Mouse (Mus musculus) cerebellum, postnatal 14 days (tissue): Measurements from ENCODE around the gene Cyp2j12.
"Not testable (repeated sequence)": the region's sequence is repeated elsewhere in the genome, so short reads cannot be mapped to it uniquely, and the experiment has no call there.

Experiments used
- DNase-seq, 2 experiments: peaks; one replicate each; pipeline ENCODE4 v3.0.0; 2021; ENCODE audit warnings: mixed read lengths in 2 of 2

Gene Cyp2j12

DNA sequence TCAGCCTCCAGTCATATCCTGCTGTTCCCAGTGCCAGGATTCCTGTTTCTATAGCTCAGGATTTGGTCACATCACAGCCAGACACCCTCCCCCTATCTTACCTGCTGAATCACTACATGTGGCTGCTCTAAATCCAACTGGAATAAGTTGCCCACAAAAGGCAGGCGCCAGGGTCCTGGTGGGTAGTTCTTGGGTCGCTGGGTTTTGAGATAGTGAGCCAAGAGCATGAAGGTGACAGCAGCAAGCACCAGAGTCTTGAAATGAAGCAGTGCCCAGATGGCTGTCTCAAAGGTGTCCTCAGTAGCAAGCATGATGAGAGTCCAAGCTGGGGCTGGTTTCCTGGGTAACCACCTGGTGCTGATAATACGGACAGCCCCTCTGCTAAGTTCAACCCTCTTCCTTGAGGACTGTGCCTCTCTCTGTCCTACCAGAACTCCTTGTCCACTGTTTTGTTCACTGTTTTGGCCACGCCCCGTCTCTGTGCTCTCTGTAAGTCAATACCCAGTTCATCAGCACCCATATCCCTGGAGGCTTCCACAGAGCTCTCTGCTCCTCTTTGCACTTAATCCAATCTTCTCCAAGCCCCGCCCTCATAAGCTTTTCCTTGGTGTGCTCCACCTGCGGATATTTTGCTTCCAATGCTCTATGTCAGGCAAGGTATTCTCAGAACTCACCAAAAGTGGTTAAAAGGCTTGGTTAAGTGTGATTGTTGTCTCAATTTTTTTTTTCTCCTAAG is at the start of gene Cyp2j12:
Cyp2j12 (minus strand) TSS at position 421 of the 736 bp plus-strand sequence.
- peak; percentile 42 to 61 for DNase-seq

DNA sequence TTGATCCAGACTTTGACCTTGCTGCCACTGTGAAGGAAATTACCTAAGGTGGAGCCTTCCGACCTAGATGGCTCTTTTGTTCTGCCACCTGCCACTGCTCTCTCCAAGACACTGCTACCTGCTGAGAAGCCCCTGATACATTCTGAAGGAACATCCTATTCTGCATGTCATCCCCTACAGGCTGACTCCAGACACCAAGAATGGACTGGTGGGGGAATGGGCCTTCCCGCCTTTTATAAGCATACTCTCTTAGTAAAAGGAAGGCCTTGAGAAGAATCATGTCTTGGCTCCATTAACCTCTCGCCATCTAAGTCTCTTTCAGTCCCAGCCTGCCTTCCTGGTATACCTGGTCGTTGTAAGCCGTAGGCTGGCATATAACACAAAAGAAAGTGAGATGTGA is 48.4 kb upstream of the Cyp2j12 start:
- DNase-seq, result not testable (repeated sequence)

- not testable (repeated sequence) for DNase-seq
These were observed 47.7 kb upstream of the Cyp2j12 start for GRCm38 (mm10) chr4:96188671-96189070.

DNA sequence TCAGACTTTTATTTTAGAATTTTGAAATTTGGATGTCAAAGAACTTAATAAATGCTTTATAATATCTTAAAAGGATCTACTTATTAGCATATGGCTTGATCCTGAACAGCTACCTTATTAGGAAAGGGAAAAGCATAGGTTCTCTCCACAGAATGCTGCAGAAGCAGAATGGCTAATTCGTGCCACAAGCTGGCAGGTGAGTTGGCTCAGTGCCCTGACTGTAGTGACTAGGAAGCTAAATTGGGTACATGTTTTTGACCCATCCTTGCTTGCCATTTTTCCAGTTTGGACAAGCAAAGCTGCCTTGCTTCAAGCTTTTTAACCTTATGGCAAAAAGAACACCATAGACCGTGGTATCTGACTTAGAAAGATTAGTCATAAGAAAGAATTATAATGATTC is 47.2 kb upstream of the Cyp2j12 start:
- peak; percentile 47 to 62 for DNase-seq

DNA sequence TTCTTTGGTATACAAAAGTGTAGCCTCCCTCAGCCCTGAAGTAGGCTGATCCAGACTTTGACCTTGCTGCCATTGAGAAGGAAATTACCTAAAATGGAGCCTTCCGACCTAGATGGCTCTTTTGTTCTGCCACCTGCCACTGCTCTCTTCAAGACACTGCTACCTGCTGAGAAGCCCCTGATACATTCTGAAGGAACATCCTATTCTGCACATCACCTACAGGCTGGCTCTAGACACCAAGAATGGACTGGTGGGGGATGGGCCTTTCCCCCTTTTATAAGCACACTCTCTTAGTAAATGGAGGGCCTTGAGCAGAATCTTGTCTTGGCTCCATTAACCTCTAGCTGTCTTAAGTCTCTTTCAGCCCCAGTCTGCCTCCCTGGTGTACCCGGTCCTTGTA is 43.8 kb upstream of the Cyp2j12 start:
- DNase-seq, result not testable (repeated sequence)

GRCm38 (mm10) chr4:96162839-96163238 is 21.9 kb upstream of the Cyp2j12 start:
- peak; percentile 13 to 38 for DNase-seq

DNA sequence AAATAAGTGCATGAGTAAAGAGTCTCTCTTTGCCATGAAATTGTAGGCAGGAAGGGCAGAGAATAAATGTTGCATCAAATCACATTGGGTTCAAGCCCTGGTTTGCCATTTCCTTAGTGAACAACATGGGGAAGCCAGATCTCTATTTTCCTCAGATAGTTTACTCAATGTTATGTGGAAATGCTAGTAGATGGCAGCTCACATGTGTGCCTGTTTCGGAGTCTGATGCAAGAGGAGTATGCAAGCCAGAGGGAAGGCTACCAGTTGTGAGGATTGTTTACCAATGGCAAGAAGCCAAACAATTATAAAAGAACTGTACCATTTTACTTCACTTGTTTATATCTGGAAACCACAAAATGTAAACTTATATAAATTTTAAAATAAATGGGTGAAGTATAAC is 20.6 kb upstream of the Cyp2j12 start:
- no peak for DNase-seq

DNA sequence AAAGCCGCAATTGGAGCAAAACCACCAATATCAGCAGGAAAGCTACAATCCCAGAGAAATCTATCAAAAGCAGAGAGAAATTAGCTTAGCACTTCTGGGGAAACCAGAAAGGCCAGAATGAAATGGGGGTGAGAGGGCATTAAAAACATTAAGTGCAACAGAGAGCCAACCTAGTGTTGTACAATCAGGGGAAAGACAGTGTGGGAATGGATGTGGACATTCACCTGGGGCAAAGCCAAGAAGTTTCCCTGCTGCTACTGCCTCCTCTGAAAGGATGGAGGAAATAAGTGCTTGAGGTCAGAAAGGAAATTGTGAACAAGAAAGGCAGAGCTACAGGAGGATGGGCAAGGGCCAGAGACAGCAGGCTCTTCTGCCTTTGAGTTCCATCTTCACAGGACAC is 1.7 kb downstream of the Cyp2j12 start:
- no peak for DNase-seq

- no peak for DNase-seq
These were observed 6.7 kb downstream of the Cyp2j12 start for GRCm38 (mm10) chr4:96134246-96134645.

DNA sequence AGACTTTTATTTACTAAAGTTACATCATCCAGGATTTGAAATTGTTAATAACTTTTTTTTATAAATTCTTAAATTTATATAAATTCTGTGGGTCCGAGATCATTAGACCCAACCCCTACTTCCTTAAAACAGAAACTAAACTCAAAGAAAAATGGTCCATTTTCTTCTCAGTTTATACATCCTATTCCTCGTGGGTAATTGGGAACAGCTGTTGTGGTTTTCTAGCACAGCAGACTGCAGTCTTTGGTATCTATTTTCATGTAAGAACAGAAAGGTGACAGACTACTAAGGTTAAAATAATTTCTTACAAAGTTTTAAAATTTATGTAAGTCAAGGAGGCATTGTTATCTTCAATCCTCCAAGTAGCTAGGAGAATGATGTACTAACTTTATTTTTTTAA is 44.1 kb downstream of the Cyp2j12 start:
- DNase-seq, result no peak

- DNase-seq, result no peak
These were observed 49.1 kb downstream of the Cyp2j12 start for GRCm38 (mm10) chr4:96091869-96092268.

- not testable (repeated sequence) for DNase-seq
These were observed 51.5 kb downstream of the Cyp2j12 start for GRCm38 (mm10) chr4:96089356-96090048.

- no peak for DNase-seq
These were observed 62.6 kb downstream of the Cyp2j12 start for GRCm38 (mm10) chr4:96078308-96078707.

DNA sequence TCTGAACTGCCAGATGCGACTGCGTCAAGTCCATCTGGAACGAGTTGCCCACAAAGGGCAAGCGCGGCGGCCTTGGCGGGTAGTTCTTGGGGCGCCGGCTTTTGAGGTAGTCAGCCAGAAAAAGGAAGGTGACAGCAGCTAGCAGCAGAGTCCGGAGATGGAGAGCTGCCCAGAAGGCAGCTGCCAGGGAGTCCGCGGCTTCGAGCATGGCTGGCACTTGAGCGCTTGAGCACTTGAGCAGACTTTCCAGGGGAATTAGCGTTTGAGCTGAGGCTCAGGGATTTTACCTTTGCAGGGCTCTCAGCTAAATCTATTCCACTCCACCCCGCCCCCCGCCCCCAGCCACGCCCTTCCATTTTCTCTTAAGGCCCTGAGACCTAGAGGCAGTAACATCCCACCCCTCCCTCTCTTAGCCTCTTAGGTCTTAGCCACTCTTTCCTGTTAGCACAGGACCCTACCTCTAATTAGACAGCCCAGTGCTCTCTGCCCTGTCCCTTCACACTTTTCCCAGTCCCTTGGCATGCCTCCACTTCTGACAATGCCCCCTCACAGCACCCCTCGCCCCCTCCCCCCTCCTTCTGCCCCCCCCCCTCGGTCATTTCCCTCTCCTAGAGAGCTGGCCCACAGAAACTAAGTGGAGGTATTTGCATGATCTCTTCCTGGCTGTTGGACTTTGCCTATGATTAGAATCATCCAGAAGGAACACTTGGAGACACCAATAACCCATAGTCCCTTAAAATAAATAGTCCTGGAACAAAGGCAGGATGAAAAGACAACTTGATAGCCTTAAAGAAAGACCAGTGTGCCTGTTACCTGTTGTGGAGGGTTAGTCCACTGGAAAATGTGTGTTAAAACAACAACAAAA is 63.5 kb downstream of the Cyp2j12 start, which contains the start of gene Cyp2j13:
Cyp2j13 (minus strand) TSS at position 286 of the 865 bp plus-strand sequence.
- DNase-seq, result peak; percentile 89 to 90

DNA sequence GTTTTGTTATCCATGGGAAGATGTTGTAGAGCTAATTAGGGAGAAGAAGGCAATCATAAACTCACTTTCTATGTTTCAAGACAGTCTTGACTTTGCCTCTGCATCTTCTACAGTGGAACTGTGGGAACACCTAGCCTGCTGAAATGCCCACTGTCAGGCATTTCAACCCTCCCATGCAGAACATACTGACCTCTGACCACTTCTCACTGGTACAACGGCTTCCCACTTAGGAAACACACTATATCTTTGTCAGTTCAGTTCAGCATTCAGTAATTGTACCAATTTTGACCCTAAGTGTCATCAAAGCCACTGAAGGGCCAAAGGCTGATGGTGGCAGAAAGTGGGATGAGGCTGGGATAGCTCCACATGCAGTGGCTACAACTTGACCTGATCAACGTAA is 78.9 kb downstream of the Cyp2j12 start:
- no peak for DNase-seq

DNA sequence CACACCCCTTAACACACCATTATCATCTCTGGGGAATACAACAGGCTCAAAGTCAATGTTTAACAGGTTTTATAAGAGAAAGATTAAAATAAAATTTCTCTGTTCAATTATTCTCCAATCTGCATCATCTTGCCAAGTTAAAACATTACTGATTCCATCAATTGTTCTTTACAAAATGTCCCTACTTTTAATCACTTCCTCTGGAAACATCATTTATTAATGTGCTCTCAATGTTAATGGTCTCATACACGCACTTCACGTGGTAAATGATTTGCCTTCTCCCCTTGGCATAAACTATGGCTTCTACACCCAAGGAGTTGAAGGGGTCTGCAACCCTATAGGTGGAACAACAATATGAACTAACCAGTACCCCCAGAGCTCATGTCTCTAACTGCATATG is 80.8 kb downstream of the Cyp2j12 start:
- no peak for DNase-seq
